Mouse (Mus musculus) layer of hippocampus, adult 8-10 months (tissue): ENCODE data around the gene Pcgf1. TPM values are rescaled to one million over a fixed set of nuclear protein-coding genes. Genes with fewer than 3 reads are reported as not detected.

Experiments
- DNase-seq, 2 experiments: peaks; one replicate each; pipeline ENCODE4 v3.0.0; 2022; ENCODE audit warnings: low spot score in 2 of 2
- total RNA-seq, 4 experiments: library from RNA; stranded (reverse); gene quantifications; 2 replicates each; pipeline ENCODE4 v1.2.4; 2022

Pcgf1 gene
- 10 to 100 TPM; 32.0 to 37.0 (median 34.0) TPM for total RNA-seq

DNA sequence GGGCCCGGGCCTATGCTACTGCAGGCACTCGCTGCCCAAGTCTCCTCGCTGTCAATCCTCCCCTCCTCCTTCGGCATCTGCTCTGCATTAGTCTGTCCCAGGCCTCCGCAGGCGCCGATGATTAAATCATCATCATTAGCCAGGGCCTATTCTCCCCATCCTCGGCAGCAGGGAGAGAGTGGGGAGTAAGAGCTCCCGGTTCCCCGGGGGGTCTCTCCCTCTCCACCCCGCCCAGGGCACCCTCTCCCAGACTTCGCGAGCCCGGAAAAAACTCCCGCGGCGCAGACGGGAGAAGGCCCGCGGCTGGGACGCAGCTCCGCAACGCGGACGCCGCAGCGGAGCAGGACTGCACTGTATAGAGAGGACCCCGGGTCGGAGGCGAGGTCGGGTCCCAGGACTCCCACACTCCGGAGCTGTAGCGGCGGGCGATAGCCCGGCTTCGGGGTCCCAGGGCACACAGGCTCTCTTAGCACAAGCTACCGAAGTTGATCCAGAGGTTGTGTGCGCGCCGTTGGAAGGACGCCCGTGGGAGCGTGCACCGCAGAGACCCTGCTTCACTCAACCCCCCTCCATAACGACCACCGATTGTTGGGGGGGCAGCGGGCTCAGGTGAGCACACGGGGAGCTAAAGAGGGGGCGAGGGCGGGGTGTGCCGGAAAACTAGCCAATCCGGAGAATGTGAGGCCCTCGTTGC, at the start of gene Pcgf1:
Gene Pcgf1 (plus strand): TSS at position 240 of the 694 bp plus-strand sequence.
- DNase-seq: peak; percentile 54 to 57

DNA sequence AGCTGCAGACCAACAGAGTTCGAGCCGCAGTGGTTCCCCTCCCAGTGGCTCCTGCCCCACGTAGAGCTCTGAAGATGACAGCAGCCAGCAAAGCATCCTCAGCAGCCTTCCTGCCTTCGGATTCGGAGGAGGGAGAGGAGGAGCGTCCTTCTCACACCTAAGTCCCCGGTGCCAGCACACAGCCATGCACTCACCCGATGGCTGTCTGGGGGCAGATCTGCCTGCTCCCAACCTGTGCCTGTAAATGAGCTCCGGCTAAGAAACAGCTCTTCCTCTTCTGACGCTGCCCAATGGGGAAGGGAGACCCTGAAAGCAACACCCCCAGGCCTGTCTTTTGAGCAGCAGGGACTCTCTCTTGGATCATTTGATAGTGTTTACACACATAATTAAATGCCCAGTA, 47.9 kb upstream of the Pcgf1 start:
- DNase-seq: no peak

- DNase-seq: no peak
Measured at GRCm38 (mm10) chr6:83031111-83031510, 46.6 kb upstream of the Pcgf1 start.

DNA sequence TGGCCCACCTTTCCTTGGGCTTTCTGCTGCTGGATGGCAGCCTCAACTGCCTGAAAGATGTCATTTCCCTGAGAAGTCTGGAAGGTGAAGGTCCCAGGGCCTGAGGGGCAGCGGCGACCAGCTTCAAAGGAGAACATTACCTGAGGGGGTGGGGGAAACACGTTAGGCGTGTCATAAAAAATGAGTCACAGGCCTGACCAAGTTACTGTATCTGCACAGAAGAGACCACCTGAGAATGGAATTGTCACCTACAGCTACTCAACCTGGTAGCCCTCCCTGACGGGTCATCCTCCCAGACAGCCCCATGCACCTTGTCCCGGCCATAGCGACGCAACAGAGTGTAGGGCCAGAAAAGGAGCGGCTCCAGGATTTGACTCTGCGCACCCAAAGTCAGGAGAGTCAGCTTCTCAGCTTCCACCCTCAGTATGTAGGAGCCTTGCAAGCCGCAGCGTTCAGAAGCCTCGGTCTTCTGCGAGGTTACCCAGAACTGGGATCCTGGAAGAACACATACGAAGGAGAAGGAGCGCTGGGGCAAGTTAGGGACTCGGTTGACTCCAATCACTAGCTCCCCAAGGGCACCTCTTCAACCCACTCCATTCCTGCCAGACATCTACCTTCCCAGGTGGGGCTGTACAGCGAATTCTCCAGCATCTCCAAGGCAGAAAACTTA, 45.6 kb upstream of the Pcgf1 start:
- no peak for DNase-seq

DNA sequence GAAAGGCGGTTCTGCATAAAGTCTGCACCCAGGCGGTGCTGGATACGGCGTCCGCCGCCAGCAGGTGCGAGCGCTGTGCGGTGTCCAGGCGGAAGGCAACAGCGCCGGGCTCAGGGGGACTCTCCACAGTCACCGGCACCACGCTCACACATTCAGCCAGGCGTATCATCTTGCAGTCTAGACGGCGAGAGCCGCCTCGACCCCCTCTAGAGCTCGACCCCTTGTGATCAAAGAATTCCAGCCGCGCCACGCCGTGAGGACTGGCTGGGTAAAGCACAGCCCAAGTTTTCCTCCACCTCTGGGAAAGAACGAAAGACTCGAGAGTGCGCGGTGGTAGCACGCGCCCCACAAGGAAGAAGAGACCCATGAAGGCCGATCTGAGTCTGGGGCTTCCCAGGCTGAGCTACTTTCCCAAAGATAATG, 44.9 kb upstream of the Pcgf1 start:
- DNase-seq: no peak

GRCm38 (mm10) chr6:83033249-83034185, 44.2 kb upstream of the Pcgf1 start, which contains the start of the genes Dok1 and Loxl3:
Dok1 (minus strand) TSS chr6:83033471.
Loxl3 (plus strand) TSS chr6:83034173.
- no peak for DNase-seq

- no peak for DNase-seq
Measured at GRCm38 (mm10) chr6:83034463-83035055, 43.1 kb upstream of the Pcgf1 start.

GRCm38 (mm10) chr6:83037188-83037587, 40.5 kb upstream of the Pcgf1 start:
- DNase-seq: no peak

- DNase-seq: peak; percentile 79 to 90
Measured at GRCm38 (mm10) chr6:83038496-83039012, 39.1 kb upstream of the Pcgf1 start.

DNA sequence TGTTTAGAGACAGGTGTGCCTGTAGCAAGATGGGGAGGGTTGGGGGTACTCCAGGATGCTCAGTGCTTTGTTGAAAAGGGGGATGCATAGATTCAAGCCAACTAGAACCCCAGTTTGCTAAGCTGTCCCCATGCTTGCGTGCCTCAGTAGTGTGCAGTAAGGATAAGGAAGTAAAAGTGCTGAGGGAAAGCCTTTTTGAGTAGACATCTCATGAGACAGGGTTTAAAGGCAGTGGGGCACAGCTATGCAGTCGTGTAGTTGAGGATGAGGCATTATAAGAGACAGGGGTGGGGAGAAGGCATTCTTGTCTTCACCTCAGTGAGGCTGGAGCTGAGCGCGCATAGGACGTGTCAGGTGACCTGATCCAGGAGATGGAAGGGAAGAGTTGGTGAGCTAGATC, 37.1 kb upstream of the Pcgf1 start:
- DNase-seq: no peak

DNA sequence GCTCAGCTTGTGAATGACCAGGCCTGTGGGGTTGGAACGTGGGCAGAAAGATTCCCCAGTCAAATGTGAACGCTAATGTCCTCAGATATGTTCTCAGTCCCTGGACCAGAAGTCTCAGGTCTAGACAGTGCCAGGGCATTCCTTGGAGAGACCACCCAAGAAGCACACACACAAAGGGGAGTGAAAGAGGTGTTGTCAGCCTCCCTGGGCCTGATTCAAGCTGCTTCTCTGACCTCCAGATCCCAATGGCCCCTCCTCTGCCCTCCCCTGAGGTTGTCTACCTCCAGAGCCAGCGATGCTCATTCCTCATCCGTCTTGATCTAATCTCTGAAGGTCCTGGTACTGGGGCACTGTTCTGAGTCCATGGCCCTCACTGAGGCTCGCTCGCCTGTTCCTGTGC, 34.1 kb upstream of the Pcgf1 start:
- DNase-seq: no peak

DNA sequence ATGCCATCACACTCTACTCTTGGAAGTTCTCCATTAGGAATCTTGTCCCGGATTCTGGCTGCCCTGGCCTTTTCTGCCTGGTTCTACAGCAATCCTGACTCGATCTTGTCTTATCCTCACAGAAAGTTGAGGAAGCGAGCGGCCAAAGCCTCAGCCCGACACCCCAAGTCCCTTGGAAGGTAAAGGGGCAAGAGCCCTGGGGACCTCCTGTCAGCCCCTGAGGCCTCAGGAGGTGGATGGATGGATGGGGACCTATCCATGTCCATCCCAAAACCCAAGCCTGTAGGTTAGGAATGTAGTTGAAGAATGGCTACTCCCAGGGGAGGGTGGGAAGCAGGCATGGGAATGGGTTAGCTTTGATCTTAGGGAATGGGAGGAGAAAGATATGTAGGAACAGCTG, 33.7 kb upstream of the Pcgf1 start:
- DNase-seq: no peak

- no peak for DNase-seq
Measured at GRCm38 (mm10) chr6:83044742-83045141, 32.9 kb upstream of the Pcgf1 start.

- DNase-seq: no peak
Measured at GRCm38 (mm10) chr6:83049367-83049766, 28.3 kb upstream of the Pcgf1 start.

DNA sequence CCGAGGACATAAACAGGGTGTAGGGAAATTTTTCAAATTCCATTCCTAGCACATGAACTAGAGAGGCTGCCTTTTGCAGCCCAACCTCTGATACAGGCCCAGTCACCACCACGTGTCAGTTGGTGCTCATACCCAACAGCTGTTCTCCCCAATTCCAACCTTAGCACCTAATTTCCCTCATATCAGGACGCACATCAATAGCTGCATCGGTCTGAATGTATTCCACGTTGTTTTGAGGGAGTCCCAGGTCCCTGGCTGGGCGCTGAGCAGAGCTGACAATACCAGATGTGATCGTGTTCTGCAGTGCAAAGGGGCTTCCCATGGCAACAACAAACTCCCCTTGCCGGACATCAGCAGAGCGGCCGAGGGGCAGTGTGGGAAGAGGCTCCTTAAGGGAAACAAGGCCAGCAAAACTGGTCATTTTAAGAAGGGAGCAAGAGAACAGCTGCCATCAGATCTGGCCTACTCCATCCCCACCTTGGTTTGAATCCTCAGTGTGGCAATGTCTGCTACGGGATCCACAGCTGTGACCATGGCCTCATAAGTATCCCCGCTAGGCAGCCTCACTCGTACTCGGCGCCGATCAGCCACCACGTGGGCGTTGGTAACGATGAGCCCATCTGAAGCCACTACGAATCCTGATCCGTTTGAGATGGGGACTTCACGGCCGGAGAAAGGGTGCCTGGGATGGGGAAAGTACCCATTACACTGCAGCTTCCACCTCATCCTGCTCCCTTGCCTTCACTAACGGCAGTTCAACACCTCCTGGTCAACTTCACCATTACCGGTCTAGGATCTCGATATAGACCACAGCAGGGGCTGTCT, 24.3 kb upstream of the Pcgf1 start:
- DNase-seq: peak; percentile 41 to 51

GRCm38 (mm10) chr6:83054074-83054851, 23.4 kb upstream of the Pcgf1 start, which contains the start of gene Aup1:
Aup1 (plus strand) TSS chr6:83054521.
- peak; percentile 96 to 97 for DNase-seq

DNA sequence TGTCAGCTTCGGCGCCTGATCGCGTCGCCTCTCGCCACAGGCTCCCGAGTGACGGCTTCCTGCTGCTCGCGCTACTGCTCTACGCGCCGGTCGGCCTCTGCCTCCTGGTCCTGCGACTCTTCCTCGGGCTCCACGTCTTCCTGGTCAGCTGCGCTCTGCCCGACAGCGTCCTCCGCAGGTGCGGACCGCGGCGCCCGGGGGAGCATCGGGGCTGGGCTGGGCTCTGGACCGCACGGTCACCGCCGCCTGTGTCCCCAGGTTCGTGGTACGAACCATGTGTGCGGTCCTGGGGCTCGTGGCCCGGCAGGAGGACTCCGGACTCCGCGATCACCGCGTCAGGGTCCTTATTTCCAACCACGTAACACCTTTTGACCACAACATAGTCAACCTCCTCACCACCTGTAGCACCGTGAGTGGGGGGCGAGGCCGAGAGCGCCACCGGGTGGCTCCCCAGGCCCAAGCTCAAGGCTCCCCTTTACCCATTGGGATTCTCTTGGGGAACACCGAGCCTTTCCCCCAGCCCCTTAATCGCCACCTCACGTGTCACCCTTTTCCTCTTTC, 22.7 kb upstream of the Pcgf1 start, which contains the start of gene Htra2:
Gene Htra2 (minus strand): TSS at position 403 of the 561 bp plus-strand sequence.
- DNase-seq: no peak

- no peak for DNase-seq
Measured at GRCm38 (mm10) chr6:83057790-83058189, 19.9 kb upstream of the Pcgf1 start, which contains the start of gene Dqx1. Dqx1 (plus strand) TSS chr6:83057844.

GRCm38 (mm10) chr6:83058725-83059124, 18.9 kb upstream of the Pcgf1 start:
- DNase-seq: no peak
